Mouse (Mus musculus): ENCODE results near the gene Bmp8b.
A peak's percentile ranks its signal among the peaks of the same experiment; 100 is the strongest.
"Not testable (repeated sequence)": the region's sequence is repeated elsewhere in the genome, so short reads cannot be mapped to it uniquely, and the experiment has no call there.

The Bmp8b gene

GRCm38 (mm10) chr4:123110751-123111150 is 5.8 kb downstream of the Bmp8b start:
- no peak for DNase-seq (ENCODE audit: inconsistent age in 2 of 2, low spot score in 1 of 2)

- not testable (repeated sequence) for DNase-seq (ENCODE audit: inconsistent age in 2 of 2, low spot score in 1 of 2)
These were observed 6.5 kb downstream of the Bmp8b start for GRCm38 (mm10) chr4:123111275-123111983.

GRCm38 (mm10) chr4:123112216-123112764 is 7.3 kb downstream of the Bmp8b start:
- no peak for DNase-seq (ENCODE audit: inconsistent age in 2 of 2, low spot score in 1 of 2)

- not testable (repeated sequence) for DNase-seq (ENCODE audit: inconsistent age in 2 of 2, low spot score in 1 of 2)
These were observed 9.7 kb downstream of the Bmp8b start for GRCm38 (mm10) chr4:123114651-123115050.

- no peak for DNase-seq (ENCODE audit: inconsistent age in 2 of 2, low spot score in 1 of 2)
These were observed 11.0 kb downstream of the Bmp8b start, which contains the start of gene Oxct2b for GRCm38 (mm10) chr4:123116011-123116410. Gene Oxct2b (plus strand): TSS chr4:123116266.

GRCm38 (mm10) chr4:123116640-123117039 is 11.7 kb downstream of the Bmp8b start:
- not testable (repeated sequence) for DNase-seq (ENCODE audit: inconsistent age in 2 of 2, low spot score in 1 of 2)

GRCm38 (mm10) chr4:123121286-123121685 is 16.3 kb downstream of the Bmp8b start:
- peak in 1 of 2 experiments; percentile 74 for DNase-seq (ENCODE audit: inconsistent age in 2 of 2, low spot score in 1 of 2)

GRCm38 (mm10) chr4:123126626-123127025 is 21.7 kb downstream of the Bmp8b start:
- no peak for DNase-seq (ENCODE audit: inconsistent age in 2 of 2, low spot score in 1 of 2)

GRCm38 (mm10) chr4:123127051-123127450 is 22.1 kb downstream of the Bmp8b start:
- DNase-seq (ENCODE audit: inconsistent age in 2 of 2, low spot score in 1 of 2), result no peak

GRCm38 (mm10) chr4:123137551-123137950 is 32.6 kb downstream of the Bmp8b start:
- DNase-seq (ENCODE audit: inconsistent age in 2 of 2, low spot score in 1 of 2), result no peak

- DNase-seq (ENCODE audit: inconsistent age in 2 of 2, low spot score in 1 of 2), result peak; percentile 78 to 93
These were observed 34.7 kb downstream of the Bmp8b start, which contains the start of gene Ppie for GRCm38 (mm10) chr4:123139513-123140154. Gene Ppie (minus strand): TSS chr4:123139951.

GRCm38 (mm10) chr4:123147446-123148150 is 42.6 kb downstream of the Bmp8b start:
- DNase-seq (ENCODE audit: inconsistent age in 2 of 2, low spot score in 1 of 2), result no peak

- no peak for DNase-seq (ENCODE audit: inconsistent age in 2 of 2, low spot score in 1 of 2)
These were observed 47.0 kb downstream of the Bmp8b start for GRCm38 (mm10) chr4:123152003-123152402.

- DNase-seq (ENCODE audit: inconsistent age in 2 of 2, low spot score in 1 of 2), result no peak
These were observed 48.0 kb downstream of the Bmp8b start for GRCm38 (mm10) chr4:123152976-123153375.

- peak; percentile 18 to 82 for DNase-seq (ENCODE audit: inconsistent age in 2 of 2, low spot score in 1 of 2)
These were observed 50.0 kb downstream of the Bmp8b start for GRCm38 (mm10) chr4:123155004-123155403.

- DNase-seq (ENCODE audit: inconsistent age in 2 of 2, low spot score in 1 of 2), result no peak
These were observed 50.5 kb downstream of the Bmp8b start for GRCm38 (mm10) chr4:123155427-123155826.

- DNase-seq (ENCODE audit: inconsistent age in 2 of 2, low spot score in 1 of 2), result no peak
These were observed 50.9 kb downstream of the Bmp8b start for GRCm38 (mm10) chr4:123155840-123156239.

- DNase-seq (ENCODE audit: inconsistent age in 2 of 2, low spot score in 1 of 2), result peak in 1 of 2 experiments; percentile 44
These were observed 55.6 kb downstream of the Bmp8b start for GRCm38 (mm10) chr4:123160571-123160970.

GRCm38 (mm10) chr4:123161251-123161650 is 56.3 kb downstream of the Bmp8b start:
- DNase-seq (ENCODE audit: inconsistent age in 2 of 2, low spot score in 1 of 2), result not testable (repeated sequence)

- no peak for DNase-seq (ENCODE audit: inconsistent age in 2 of 2, low spot score in 1 of 2)
These were observed 57.4 kb downstream of the Bmp8b start for GRCm38 (mm10) chr4:123162305-123162917.

- peak in 1 of 2 experiments; percentile 47 for DNase-seq (ENCODE audit: inconsistent age in 2 of 2, low spot score in 1 of 2)
These were observed 59.2 kb downstream of the Bmp8b start for GRCm38 (mm10) chr4:123164157-123164556.
